Mouse (Mus musculus): ENCODE data around the gene Gm20388. TPM values are rescaled to one million over a fixed set of nuclear protein-coding genes. Genes with fewer than 3 reads are reported as not detected.

Gm20388 gene
- polyA plus RNA-seq, 1 experiment from 2014 or later, result not detected

- H3K36me3 ChIP-seq, result peaks cover 65% of the 10 kb centered on the region
- WGBS, result 86% methylated on average over 7 of the region's 7 CpGs
- no peaks in the 10 kb centered on the region for H3K9me3 ChIP-seq (replicated peaks)
- ATAC-seq (replicated peaks; ENCODE audit: insufficient number of reproducible peaks, insufficient read depth, low FRiP score, low read depth), result no peak
- peaks cover 5% of the 10 kb centered on the region for H3K4me1 ChIP-seq (replicated peaks)
- H3K9ac ChIP-seq, result no peak overlapping the region
- H3K27ac ChIP-seq, result no peak overlapping the region
- H3K4me3 ChIP-seq, result no peak overlapping the region
- H3K27me3 ChIP-seq, result no peaks in the 10 kb centered on the region
- H3K4me2 ChIP-seq, result no peak overlapping the region
Measured at GRCm38 (mm10) chr8:121598190-121598589, 1687.5 kb downstream of the Gm20388 start.

- Histone ChIP-seq H3K4me1 (replicated peaks) (no peaks in the 10 kb centered on the region), H3K9me3 (replicated peaks) (no peaks in the 10 kb centered on the region), H3K27ac (no peak overlapping the region), H3K4me3 (no peak overlapping the region), H3K9ac (no peak overlapping the region), H3K27me3 (no peaks in the 10 kb centered on the region), H3K4me2 (no peak overlapping the region), H3K36me3 (peaks cover 67% of the 10 kb centered on the region)
- WGBS, result 25% methylated on average over 7 of the region's 7 CpGs
- ATAC-seq (replicated peaks; ENCODE audit: insufficient number of reproducible peaks, insufficient read depth, low FRiP score, low read depth), result peak; percentile 57; the same call in 1 of the 2 replicates
Measured at GRCm38 (mm10) chr8:121598892-121599291, 1688.3 kb downstream of the Gm20388 start.

- Histone ChIP-seq H3K27ac (no peak overlapping the region), H3K27me3 (no peaks in the 10 kb centered on the region), H3K4me2 (no peak overlapping the region), H3K4me3 (no peak overlapping the region), H3K9ac (no peak overlapping the region), H3K9me3 (replicated peaks) (no peaks in the 10 kb centered on the region), H3K36me3 (peaks cover 68% of the 10 kb centered on the region), H3K4me1 (replicated peaks) (no peaks in the 10 kb centered on the region)
- no peak for ATAC-seq (replicated peaks; ENCODE audit: insufficient number of reproducible peaks, insufficient read depth, low FRiP score, low read depth)
- 85% methylated on average over 14 of the region's 14 CpGs for WGBS
Measured at GRCm38 (mm10) chr8:121599842-121600241, 1689.2 kb downstream of the Gm20388 start.

GRCm38 (mm10) chr8:121602411-121602810, 1691.8 kb downstream of the Gm20388 start:
- H3K27ac ChIP-seq, result no peak overlapping the region
- no peaks in the 10 kb centered on the region for H3K9me3 ChIP-seq (replicated peaks)
- H3K4me2 ChIP-seq, result no peak overlapping the region
- peaks cover 66% of the 10 kb centered on the region for H3K36me3 ChIP-seq
- WGBS, result 94% methylated on average over 12 of the region's 12 CpGs
- no peaks in the 10 kb centered on the region for H3K27me3 ChIP-seq
- no peak overlapping the region for H3K4me3 ChIP-seq
- no peaks in the 10 kb centered on the region for H3K4me1 ChIP-seq (replicated peaks)
- ATAC-seq (replicated peaks; ENCODE audit: insufficient number of reproducible peaks, insufficient read depth, low FRiP score, low read depth), result no peak
- no peak overlapping the region for H3K9ac ChIP-seq

- Histone ChIP-seq H3K36me3 (peaks cover 62% of the 10 kb centered on the region), H3K4me2 (no peak overlapping the region), H3K27ac (no peak overlapping the region), H3K4me3 (no peak overlapping the region), H3K4me1 (replicated peaks) (no peaks in the 10 kb centered on the region), H3K9me3 (replicated peaks) (no peaks in the 10 kb centered on the region), H3K9ac (no peak overlapping the region), H3K27me3 (no peaks in the 10 kb centered on the region)
- 33% methylated on average over 3 of the region's 3 CpGs for WGBS
- no peak for ATAC-seq (replicated peaks; ENCODE audit: insufficient number of reproducible peaks, insufficient read depth, low FRiP score, low read depth)
Measured at GRCm38 (mm10) chr8:121602860-121603259, 1692.2 kb downstream of the Gm20388 start.

GRCm38 (mm10) chr8:121603801-121604200, 1693.2 kb downstream of the Gm20388 start:
- H3K36me3 ChIP-seq, result peaks cover 65% of the 10 kb centered on the region
- 94% methylated on average over 12 of the region's 12 CpGs for WGBS

GRCm38 (mm10) chr8:121607661-121608060, 1697.0 kb downstream of the Gm20388 start:
- no peaks in the 10 kb centered on the region for H3K4me1 ChIP-seq (replicated peaks)
- H3K9ac ChIP-seq, result no peak overlapping the region
- H3K27me3 ChIP-seq, result no peaks in the 10 kb centered on the region
- no peak overlapping the region for H3K4me2 ChIP-seq
- no peak overlapping the region for H3K27ac ChIP-seq
- no peaks in the 10 kb centered on the region for H3K9me3 ChIP-seq (replicated peaks)
- H3K36me3 ChIP-seq, result peaks cover 50% of the 10 kb centered on the region
- H3K4me3 ChIP-seq, result no peak overlapping the region
- 82% methylated on average over 5 of the region's 5 CpGs for WGBS
- no peak for ATAC-seq (replicated peaks; ENCODE audit: insufficient number of reproducible peaks, insufficient read depth, low FRiP score, low read depth)

More at GRCm38 (mm10) chr8:121603801-121604200, 1693.2 kb downstream of the Gm20388 start:
- Histone ChIP-seq H3K9me3 (replicated peaks) (no peaks in the 10 kb centered on the region), H3K4me3 (no peak overlapping the region), H3K4me2 (no peak overlapping the region), H3K27ac (no peak overlapping the region), H3K9ac (no peak overlapping the region), H3K4me1 (replicated peaks) (no peaks in the 10 kb centered on the region), H3K27me3 (no peaks in the 10 kb centered on the region)
- ATAC-seq (replicated peaks; ENCODE audit: insufficient number of reproducible peaks, insufficient read depth, low FRiP score, low read depth), result no peak

- H3K27me3 ChIP-seq, result no peaks in the 10 kb centered on the region
- H3K4me3 ChIP-seq, result no peak overlapping the region
- 72% methylated on average over 15 of the region's 15 CpGs for WGBS
- peaks cover 36% of the 10 kb centered on the region for H3K36me3 ChIP-seq
- ATAC-seq (replicated peaks; ENCODE audit: insufficient number of reproducible peaks, insufficient read depth, low FRiP score, low read depth), result no peak
- H3K9ac ChIP-seq, result no peak overlapping the region
- H3K4me2 ChIP-seq, result no peak overlapping the region
- H3K9me3 ChIP-seq (replicated peaks), result no peaks in the 10 kb centered on the region
- no peak overlapping the region for H3K27ac ChIP-seq
- peaks cover 7% of the 10 kb centered on the region for H3K4me1 ChIP-seq (replicated peaks)
Measured at GRCm38 (mm10) chr8:121609251-121609650, 1698.6 kb downstream of the Gm20388 start.

- Histone ChIP-seq H3K4me1 (replicated peaks) (peaks cover 7% of the 10 kb centered on the region), H3K4me2 (no peak overlapping the region), H3K9me3 (replicated peaks) (no peaks in the 10 kb centered on the region), H3K36me3 (peaks cover 29% of the 10 kb centered on the region), H3K27ac (no peak overlapping the region), H3K4me3 (no peak overlapping the region), H3K9ac (no peak overlapping the region), H3K27me3 (no peaks in the 10 kb centered on the region)
- WGBS, result 85% methylated on average over 11 of the region's 11 CpGs
- no peak for ATAC-seq (replicated peaks; ENCODE audit: insufficient number of reproducible peaks, insufficient read depth, low FRiP score, low read depth)
Measured at GRCm38 (mm10) chr8:121609916-121610315, 1699.3 kb downstream of the Gm20388 start.

- Histone ChIP-seq H3K27me3 (no peaks in the 10 kb centered on the region), H3K9me3 (replicated peaks) (no peaks in the 10 kb centered on the region), H3K4me2 (no peak overlapping the region), H3K9ac (no peak overlapping the region), H3K36me3 (peaks cover 14% of the 10 kb centered on the region), H3K27ac (no peak overlapping the region), H3K4me1 (replicated peaks) (peaks cover 14% of the 10 kb centered on the region), H3K4me3 (no peak overlapping the region)
- no peak for ATAC-seq (replicated peaks; ENCODE audit: insufficient number of reproducible peaks, insufficient read depth, low FRiP score, low read depth)
Measured at GRCm38 (mm10) chr8:121613419-121613818, 1702.8 kb downstream of the Gm20388 start.

- 0 out of 2 replicates have a peak overlapping the region, but pooled peaks have one; percentile 3 for H3K9ac ChIP-seq
- H3K4me2 ChIP-seq, result peak overlapping the region; percentile 12; the same call in 1 of the 2 replicates
- ATAC-seq (replicated peaks; ENCODE audit: insufficient number of reproducible peaks, insufficient read depth, low FRiP score, low read depth), result peak; percentile 83
- no peaks in the 10 kb centered on the region for H3K9me3 ChIP-seq (replicated peaks)
- H3K36me3 ChIP-seq, result no peaks in the 10 kb centered on the region
- H3K27ac ChIP-seq, result peak overlapping the region; percentile 79
- no peaks in the 10 kb centered on the region for H3K27me3 ChIP-seq
- no peak overlapping the region for H3K4me3 ChIP-seq
- WGBS, result 19% methylated on average over 7 of the region's 7 CpGs
- H3K4me1 ChIP-seq (replicated peaks), result peaks cover 45% of the 10 kb centered on the region
Measured at GRCm38 (mm10) chr8:121619401-121619995, 1708.9 kb downstream of the Gm20388 start.
